Mouse (Mus musculus) gastrocnemius, postnatal 14 days (tissue): ENCODE measurements around the gene Cryzl2. TPM values are rescaled to one million over a fixed set of nuclear protein-coding genes. Genes with fewer than 3 reads are reported as not detected.
A peak's percentile ranks its signal among the peaks of the same experiment; 100 is the strongest.

ENCODE experiments used
- DNase-seq: peaks from one replicate; pipeline ENCODE4 v3.0.0; 2021; ENCODE audit warnings: mixed read lengths
- intact Hi-C: fragments of 180-260 bp; cut with DNase I; formaldehyde crosslinking; loops from one replicate; pipeline ENCODE4 v1.15.1; 2025; ENCODE audit warnings: low total_unique reads
- total RNA-seq, 2 experiments: library from RNA; stranded (reverse); gene quantifications; 2 replicates each; pipeline ENCODE4 v1.2.3; 2021

Cryzl2 gene
- total RNA-seq, 2 experiments from 2014 or later = 2.7 to 3.1 TPM

GRCm38 (mm10) chr1:157465194-157465593, 6.8 kb downstream of the Cryzl2 start:
- intact Hi-C loops = loop anchor here (5.0 kb wide), 1 partner anchor 72 kb away; no protein-coding TSS in a partner anchor
- no peak for DNase-seq

- intact Hi-C loops = loop anchor here (5.0 kb wide), 1 partner anchor 69 kb away; no protein-coding TSS in a partner anchor
- DNase-seq = no peak
Observed at GRCm38 (mm10) chr1:157467866-157468265, 9.5 kb downstream of the Cryzl2 start.

- intact Hi-C loops = no loop called here
- no peak for DNase-seq
Observed at GRCm38 (mm10) chr1:157470761-157471386, 12.5 kb downstream of the Cryzl2 start.

- intact Hi-C loops = no loop called here
- DNase-seq = no peak
Observed at GRCm38 (mm10) chr1:157472716-157473115, 14.3 kb downstream of the Cryzl2 start.

- intact Hi-C loops = no loop called here
Observed at GRCm38 (mm10) chr1:157474865-157475264, 16.5 kb downstream of the Cryzl2 start.

GRCm38 (mm10) chr1:157476231-157476630, 17.9 kb downstream of the Cryzl2 start:
- intact Hi-C loops = no loop called here
- DNase-seq = no peak

More at GRCm38 (mm10) chr1:157474865-157475264, 16.5 kb downstream of the Cryzl2 start:
- no peak for DNase-seq

- intact Hi-C loops = no loop called here
- no peak for DNase-seq
Observed at GRCm38 (mm10) chr1:157480090-157480489, 21.7 kb downstream of the Cryzl2 start.

- DNase-seq = no peak
- intact Hi-C loops = no loop called here
Observed at GRCm38 (mm10) chr1:157480901-157481300, 22.5 kb downstream of the Cryzl2 start.

- no peak for DNase-seq
- intact Hi-C loops = no loop called here
Observed at GRCm38 (mm10) chr1:157481666-157482065, 23.3 kb downstream of the Cryzl2 start.

GRCm38 (mm10) chr1:157484161-157484560, 25.8 kb downstream of the Cryzl2 start:
- intact Hi-C loops = no loop called here
- DNase-seq = no peak

- no peak for DNase-seq
- intact Hi-C loops = no loop called here
Observed at GRCm38 (mm10) chr1:157500657-157501056, 42.3 kb downstream of the Cryzl2 start.

- DNase-seq = no peak
- intact Hi-C loops = no loop called here
Observed at GRCm38 (mm10) chr1:157501352-157501945, 43.1 kb downstream of the Cryzl2 start.

GRCm38 (mm10) chr1:157503071-157503470, 44.7 kb downstream of the Cryzl2 start:
- intact Hi-C loops = no loop called here

GRCm38 (mm10) chr1:157506522-157506921, 48.1 kb downstream of the Cryzl2 start, which contains the start of gene Sec16b:
Gene Sec16b, plus strand, starts transcription at chr1:157506728.
- intact Hi-C loops = no loop called here

More at GRCm38 (mm10) chr1:157503071-157503470, 44.7 kb downstream of the Cryzl2 start:
- no peak for DNase-seq

GRCm38 (mm10) chr1:157506995-157507595, 48.7 kb downstream of the Cryzl2 start:
- intact Hi-C loops = no loop called here
- DNase-seq = peak; percentile 20

More at GRCm38 (mm10) chr1:157506522-157506921, 48.1 kb downstream of the Cryzl2 start, which contains the start of gene Sec16b:
- DNase-seq = peak; percentile 61

GRCm38 (mm10) chr1:157507814-157508213, 49.4 kb downstream of the Cryzl2 start:
- peak; percentile 71 for DNase-seq
- intact Hi-C loops = no loop called here

- intact Hi-C loops = no loop called here
- DNase-seq = no peak
Observed at GRCm38 (mm10) chr1:157512690-157513448, 54.5 kb downstream of the Cryzl2 start.

- no peak for DNase-seq
- intact Hi-C loops = no loop called here
Observed at GRCm38 (mm10) chr1:157513559-157513958, 55.2 kb downstream of the Cryzl2 start.

- no peak for DNase-seq
- intact Hi-C loops = no loop called here
Observed at GRCm38 (mm10) chr1:157514298-157514697, 55.9 kb downstream of the Cryzl2 start.
